Mouse (Mus musculus) liver, postnatal 0 days (tissue): ENCODE measurements around the gene Cblc.

ENCODE experiments used
- CTCF ChIP-seq: sonication (generic); IDR thresholded peaks from 2 replicates; pipeline ENCODE4 v1.5.1; 2016; ENCODE audit warnings: antibody characterized with exemption, low read depth
- EP300 ChIP-seq: IDR thresholded peaks from 2 replicates; pipeline ENCODE4 v1.6.1; 2016; ENCODE audit warnings: antibody characterized with exemption, low read depth, mild to moderate bottlenecking

- no peak for TF ChIP-seq CTCF
- TF ChIP-seq EP300 = no peak
These were observed 50.6 kb downstream of the Cblc start for GRCm38 (mm10) chr7:19745971-19746370.
